Mouse (Mus musculus) forebrain, embryonic 16.5 days (tissue): ENCODE measurements at regions not wholly inside any gene's neighbourhood (a gene's known extent, or its start where the extent isn't known, plus 50 kb on each side); places are given as distances from the start of the nearest gene placed in this dataset.

Experiments
- ATAC-seq: fragments of 200-750 bp; cut with Nextera tagmentation; 2 replicates; pipeline ENCODE4 v1.8.0; 2017; ENCODE audit warnings: mild to moderate bottlenecking, moderate library complexity
- H3K27ac ChIP-seq: fragments of 300-500 bp; sonication (generic); 2 replicates; pipeline ENCODE4 v1.5.1; 2014; ENCODE audit warnings: low read length, control low read depth
- H3K27me3 ChIP-seq: fragments of 300-500 bp; sonication (generic); replicated peaks from 2 replicates; pipeline ENCODE4 v1.6.1; 2014; ENCODE audit warnings: low read length; ENCODE audit not compliant: control insufficient read depth, insufficient read depth
- H3K36me3 ChIP-seq: fragments of 300-500 bp; sonication (generic); 2 replicates; pipeline ENCODE4 v1.6.1; 2014; ENCODE audit not compliant: control insufficient read depth, insufficient read depth
- H3K4me1 ChIP-seq: fragments of 300-500 bp; sonication (generic); replicated peaks from 2 replicates; pipeline ENCODE4 v1.6.1; 2014; ENCODE audit warnings: low read length; ENCODE audit not compliant: control insufficient read depth, insufficient read depth
- H3K4me2 ChIP-seq: fragments of 300-500 bp; sonication (generic); 2 replicates; pipeline ENCODE4 v1.6.1; 2014; ENCODE audit warnings: mild to moderate bottlenecking, low read length, control low read depth
- H3K4me3 ChIP-seq: fragments of 300-500 bp; sonication (generic); replicated peaks from 2 replicates; pipeline ENCODE4 v1.5.1; 2014; ENCODE audit warnings: mild to moderate bottlenecking, low read length, control low read depth
- H3K9ac ChIP-seq: fragments of 300-500 bp; sonication (generic); replicated peaks from 2 replicates; pipeline ENCODE4 v1.6.1; 2014; ENCODE audit warnings: low read depth, low read length, control low read depth
- H3K9me3 ChIP-seq: fragments of 300-500 bp; sonication (generic); 2 replicates; pipeline ENCODE4 v1.6.1; 2016; ENCODE audit warnings: low read length; ENCODE audit not compliant: control insufficient read depth
- WGBS: fragments of 180-500 bp; shearing (Covaris S2); extraction: QIAGEN DNeasy Blood & Tissue Kit; methylation state at CpG from one replicate; pipeline ENCODE4 v1.1.7; 2014; 5-methylcytosine and 5-hydroxymethylcytosine counted together

- Histone ChIP-seq H3K9ac (no peak overlapping the region), H3K4me2 (no peak overlapping the region), H3K36me3 (no peaks in the 10 kb centered on the region), H3K4me3 (no peak overlapping the region), H3K9me3 (no peaks in the 10 kb centered on the region), H3K27ac (no peak overlapping the region), H3K27me3 (peaks cover 4% of the 10 kb centered on the region), H3K4me1 (peaks cover 22% of the 10 kb centered on the region)
- ATAC-seq = peak; percentile 37
- WGBS = 38% methylated on average over 11 of the region's 11 CpGs
Observed at GRCm38 (mm10) chr14:118318524-118318923, 51.8 kb downstream of the Gm9376 start.

- H3K4me1 ChIP-seq = peaks cover 22% of the 10 kb centered on the region
- WGBS = 79% methylated on average over 4 of the region's 4 CpGs
- no peaks in the 10 kb centered on the region for H3K9me3 ChIP-seq
- no peak overlapping the region for H3K9ac ChIP-seq
- no peak overlapping the region for H3K4me2 ChIP-seq
- H3K27me3 ChIP-seq = peaks cover 4% of the 10 kb centered on the region
- no peak overlapping the region for H3K4me3 ChIP-seq
- no peak overlapping the region for H3K27ac ChIP-seq
- no peak for ATAC-seq
- no peaks in the 10 kb centered on the region for H3K36me3 ChIP-seq
Observed at GRCm38 (mm10) chr14:118320101-118320500, 53.3 kb downstream of the Gm9376 start.

- 94% methylated on average over 3 of the region's 3 CpGs for WGBS
- peaks cover 4% of the 10 kb centered on the region for H3K27me3 ChIP-seq
Observed at GRCm38 (mm10) chr14:118321083-118321482, 54.3 kb downstream of the Gm9376 start.

GRCm38 (mm10) chr14:118322003-118322821 is 55.5 kb downstream of the Gm9376 start:
- H3K4me2 ChIP-seq = peak overlapping the region; percentile 55
- H3K27ac ChIP-seq = no peak overlapping the region
- no peaks in the 10 kb centered on the region for H3K9me3 ChIP-seq
- H3K27me3 ChIP-seq = peaks cover 4% of the 10 kb centered on the region
- peak overlapping the region; percentile 39 for H3K4me3 ChIP-seq
- peak; percentile 61 for ATAC-seq
- H3K36me3 ChIP-seq = no peaks in the 10 kb centered on the region
- peaks cover 21% of the 10 kb centered on the region for H3K4me1 ChIP-seq
- peak overlapping the region; percentile 43 for H3K9ac ChIP-seq
- WGBS = 3% methylated on average over 26 of the region's 26 CpGs

More at GRCm38 (mm10) chr14:118321083-118321482, 54.3 kb downstream of the Gm9376 start:
- peaks cover 22% of the 10 kb centered on the region for H3K4me1 ChIP-seq
- H3K4me3 ChIP-seq = no peak overlapping the region
- H3K9me3 ChIP-seq = no peaks in the 10 kb centered on the region
- H3K36me3 ChIP-seq = no peaks in the 10 kb centered on the region
- H3K9ac ChIP-seq = no peak overlapping the region
- H3K4me2 ChIP-seq = no peak overlapping the region
- ATAC-seq = no peak
- H3K27ac ChIP-seq = no peak overlapping the region

DNA sequence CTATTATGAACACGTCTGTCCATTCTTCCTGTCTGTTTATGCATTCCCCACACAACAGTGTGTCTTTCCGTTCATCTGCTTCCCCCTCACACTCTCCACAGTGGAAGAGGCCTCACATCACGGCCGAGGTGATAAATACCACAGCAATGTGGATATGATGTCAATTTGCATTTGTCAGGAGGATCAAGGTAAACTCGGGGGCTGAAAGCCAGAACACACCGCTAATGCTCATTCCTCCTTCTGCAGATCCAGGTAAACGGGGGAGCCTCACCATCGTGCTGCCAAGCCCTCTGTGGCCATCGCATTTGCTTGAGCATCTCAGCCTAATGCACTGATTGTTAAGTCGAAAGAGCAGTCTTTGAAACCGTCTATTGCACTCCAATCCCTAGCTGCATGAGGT is 56.1 kb downstream of the Gm9376 start:
- Histone ChIP-seq H3K27ac (no peak overlapping the region), H3K4me3 (peak overlapping the region; percentile 39), H3K27me3 (peaks cover 4% of the 10 kb centered on the region), H3K4me1 (peaks cover 19% of the 10 kb centered on the region), H3K9me3 (no peaks in the 10 kb centered on the region; the same call in 1 of the 2 replicates), H3K9ac (peak overlapping the region; percentile 43), H3K36me3 (no peaks in the 10 kb centered on the region), H3K4me2 (peak overlapping the region; percentile 55)
- 2% methylated on average over 11 of the region's 11 CpGs for WGBS
- ATAC-seq = no peak; the same call in 1 of the 2 replicates

DNA sequence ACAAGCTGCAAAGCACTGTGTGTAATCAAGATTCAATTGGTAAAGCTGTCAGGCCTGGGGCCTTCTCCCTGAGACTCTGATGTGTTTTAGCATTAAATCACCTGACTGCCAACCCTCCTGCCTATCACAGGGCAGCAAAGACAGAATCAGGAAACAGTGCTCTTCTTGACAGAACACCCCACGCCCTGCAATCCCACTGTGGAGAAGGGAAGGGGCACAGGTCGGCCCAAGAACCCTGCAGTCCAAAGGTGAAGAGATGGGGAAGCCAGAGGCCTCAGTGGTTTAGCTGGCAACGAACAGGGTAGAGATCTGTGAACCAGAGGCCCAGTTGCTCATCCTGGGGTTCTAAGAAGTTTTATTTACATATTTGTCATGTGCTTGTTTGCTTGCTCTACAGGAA is 71.3 kb downstream of the Gm9376 start:
- Histone ChIP-seq H3K4me2 (no peak overlapping the region), H3K4me1 (no peaks in the 10 kb centered on the region), H3K36me3 (no peaks in the 10 kb centered on the region), H3K9ac (no peak overlapping the region), H3K27me3 (no peaks in the 10 kb centered on the region), H3K4me3 (no peak overlapping the region), H3K27ac (no peak overlapping the region), H3K9me3 (no peaks in the 10 kb centered on the region)
- 81% methylated on average over 3 of the region's 3 CpGs for WGBS
- ATAC-seq = no peak

- H3K9me3 ChIP-seq = no peaks in the 10 kb centered on the region
- WGBS = 35% methylated on average over 11 of the region's 11 CpGs
- no peak overlapping the region for H3K4me3 ChIP-seq
- H3K4me2 ChIP-seq = no peak overlapping the region
- no peak overlapping the region for H3K27ac ChIP-seq
- ATAC-seq = no peak
- H3K9ac ChIP-seq = no peak overlapping the region
- H3K4me1 ChIP-seq = no peaks in the 10 kb centered on the region
- no peaks in the 10 kb centered on the region for H3K36me3 ChIP-seq
- H3K27me3 ChIP-seq = 0 out of 2 replicates have a peak, but pooled peaks cover 3% of the 10 kb centered on the region
Observed at GRCm38 (mm10) chr14:118362931-118363330, 96.2 kb downstream of the Gm9376 start.

GRCm38 (mm10) chr14:118363391-118363821 is 96.6 kb downstream of the Gm9376 start:
- no peak for ATAC-seq
- Histone ChIP-seq H3K27me3 (0 out of 2 replicates have a peak, but pooled peaks cover 3% of the 10 kb centered on the region), H3K4me1 (no peaks in the 10 kb centered on the region), H3K4me2 (peak overlapping the region; percentile 31; the same call in 1 of the 2 replicates), H3K27ac (no peak overlapping the region), H3K9ac (no peak overlapping the region), H3K4me3 (no peak overlapping the region), H3K9me3 (no peaks in the 10 kb centered on the region), H3K36me3 (no peaks in the 10 kb centered on the region)
- 62% methylated on average over 21 of the region's 21 CpGs for WGBS

GRCm38 (mm10) chr14:118366522-118366921 is 99.8 kb downstream of the Gm9376 start:
- no peak overlapping the region for H3K4me3 ChIP-seq
- no peak overlapping the region for H3K27ac ChIP-seq
- no peak overlapping the region for H3K4me2 ChIP-seq
- ATAC-seq = peak; percentile 62
- no peaks in the 10 kb centered on the region for H3K36me3 ChIP-seq
- H3K9me3 ChIP-seq = no peaks in the 10 kb centered on the region
- peaks cover 6% of the 10 kb centered on the region for H3K4me1 ChIP-seq
- WGBS = 9% methylated on average over 4 of the region's 4 CpGs
- no peak overlapping the region for H3K9ac ChIP-seq
- H3K27me3 ChIP-seq = 0 out of 2 replicates have a peak, but pooled peaks cover 6% of the 10 kb centered on the region
